Mouse (Mus musculus) telencephalon, adult 2 months (tissue): ENCODE results near the gene Gm20388.
A peak's percentile ranks its signal among the peaks of the same experiment; 100 is the strongest.

Experiments
- DNase-seq: peaks from one replicate; pipeline ENCODE4 v3.0.0-alpha.2; 2011; ENCODE audit warnings: low read depth, low spot score

Gm20388 gene

DNA sequence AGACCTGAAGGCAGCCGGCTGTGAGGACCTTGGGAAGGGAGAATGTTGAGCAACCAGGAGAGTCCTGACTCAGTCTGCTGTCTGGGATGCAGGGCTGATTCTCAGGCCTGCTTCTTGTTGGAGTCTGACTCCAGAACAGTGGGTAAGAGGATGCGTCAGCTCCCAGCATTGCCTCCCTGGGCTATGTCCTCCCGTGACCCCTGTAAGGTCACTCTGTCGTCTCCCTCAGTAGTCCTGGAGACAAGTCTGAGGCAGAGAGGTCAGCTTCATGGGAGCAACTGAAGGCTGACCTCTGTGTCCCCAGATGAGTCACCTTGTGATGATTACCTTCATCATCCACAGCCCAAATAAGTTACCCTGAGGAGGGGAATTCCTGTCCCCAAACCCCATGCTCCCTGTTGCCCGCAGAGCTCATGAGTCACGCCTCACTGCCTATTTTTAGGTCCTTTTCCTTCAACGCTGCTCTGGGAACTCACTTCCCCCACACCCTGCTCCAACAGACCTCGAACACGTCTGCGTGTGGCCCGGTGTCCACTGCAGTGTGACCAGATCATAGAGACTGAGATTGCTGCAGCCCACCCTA lies 2234.2 kb downstream of the Gm20388 start:
- DNase-seq: no peak

DNA sequence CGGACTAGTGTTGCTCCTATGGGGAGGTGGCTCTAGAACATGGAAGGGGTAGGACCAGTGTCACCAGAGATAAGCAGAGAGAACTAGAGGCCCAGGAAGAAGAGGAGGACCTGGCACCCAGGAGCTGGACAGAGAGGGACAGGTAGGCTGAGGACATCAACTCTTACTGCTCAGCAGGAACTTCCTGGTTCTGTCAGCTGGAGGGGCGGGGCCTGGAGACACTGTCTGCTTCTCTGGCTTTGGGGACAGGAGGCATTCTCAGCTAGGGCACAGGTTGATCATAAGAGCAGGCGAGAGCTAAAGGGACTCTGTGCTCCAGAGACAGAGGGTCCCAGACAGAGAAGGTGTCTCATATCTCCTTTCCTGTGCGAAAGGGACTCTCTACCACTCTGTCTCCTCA lies 2238.4 kb downstream of the Gm20388 start:
- DNase-seq: no peak

DNA sequence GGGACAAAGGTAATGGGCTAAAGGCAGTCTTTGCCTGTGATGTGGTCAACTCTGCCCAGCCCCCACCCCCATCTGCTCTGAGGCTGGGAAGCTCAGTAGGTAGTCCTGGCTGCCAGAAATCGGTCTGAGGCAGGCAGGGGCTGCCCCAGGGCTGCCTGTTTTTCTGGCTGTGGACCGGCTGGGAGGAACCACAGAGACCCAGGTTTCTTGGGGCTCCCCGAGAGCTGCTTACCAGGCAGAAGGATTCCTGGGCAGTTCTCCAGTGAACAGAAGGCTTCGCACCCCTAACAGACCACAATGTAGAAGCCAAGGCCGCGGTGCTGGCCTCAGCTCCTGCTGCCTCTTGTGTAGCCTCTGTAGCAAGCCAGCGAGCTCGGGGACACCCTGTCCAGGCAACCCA lies 2239.0 kb downstream of the Gm20388 start:
- no peak for DNase-seq

DNA sequence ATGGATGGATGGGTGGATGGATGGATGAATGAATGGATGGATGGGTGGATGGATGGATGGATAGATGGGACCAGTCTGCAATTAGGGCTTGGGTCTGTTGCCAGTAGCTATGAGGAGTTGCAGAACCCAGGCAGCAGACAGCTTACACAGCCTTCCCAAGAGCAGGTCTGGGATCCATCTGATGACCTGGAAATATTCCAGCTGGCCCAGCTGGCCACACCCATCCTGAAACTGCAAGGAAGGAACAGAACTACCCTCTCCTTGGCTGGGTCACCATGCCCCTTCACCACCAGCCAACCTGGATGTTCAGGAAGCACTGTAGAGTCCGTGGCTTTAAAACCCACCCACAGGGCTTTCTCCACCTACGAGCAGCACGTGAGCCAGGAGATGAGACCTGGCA lies 2240.9 kb downstream of the Gm20388 start:
- DNase-seq: no peak

DNA sequence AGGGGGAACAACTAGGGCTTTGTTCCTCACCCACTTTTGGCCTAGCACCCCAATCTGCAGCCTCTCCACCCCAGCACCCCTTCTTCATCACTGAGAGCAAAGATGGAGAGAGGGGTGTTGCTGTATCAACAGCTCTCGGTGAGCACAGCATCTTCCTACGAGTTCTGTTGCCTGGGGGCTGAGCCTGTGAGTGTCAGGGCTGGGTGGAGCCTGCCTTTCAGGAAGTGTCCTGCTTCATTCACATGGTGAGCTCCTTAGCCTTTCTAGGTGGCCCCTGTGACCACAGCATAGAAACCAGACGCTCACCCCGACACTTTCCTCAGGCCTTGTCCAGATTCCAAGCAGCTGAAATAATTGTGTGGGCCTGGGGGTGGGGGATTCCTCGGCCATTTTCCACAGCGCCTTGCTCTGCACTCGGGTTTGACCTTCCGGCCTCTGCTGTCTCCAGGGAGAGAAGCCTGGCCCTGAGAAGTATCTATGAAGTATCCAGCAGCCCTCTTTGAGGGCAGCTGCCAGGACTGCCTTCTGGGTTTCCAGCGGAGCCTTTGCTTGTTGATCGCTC lies 2244.5 kb downstream of the Gm20388 start:
- no peak for DNase-seq

DNA sequence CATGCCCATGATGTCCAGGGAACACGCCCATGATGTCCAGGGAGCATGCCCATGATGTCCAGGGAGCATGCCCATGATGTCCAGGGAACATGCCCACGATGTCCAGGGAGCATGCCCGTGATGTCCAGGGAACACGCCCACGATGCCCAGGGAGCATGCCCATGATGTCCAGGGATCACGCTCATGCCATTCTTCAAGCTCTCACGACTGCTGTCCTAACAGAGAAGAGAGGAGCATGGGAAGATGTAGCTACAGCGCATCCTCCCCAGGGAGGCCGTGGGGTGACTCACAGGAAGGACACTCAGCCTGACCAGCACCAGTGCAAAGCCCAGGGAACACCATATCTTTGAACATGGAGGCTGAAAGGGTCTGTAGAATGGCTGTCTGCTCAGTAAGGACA lies 2245.3 kb downstream of the Gm20388 start:
- DNase-seq: no peak

DNA sequence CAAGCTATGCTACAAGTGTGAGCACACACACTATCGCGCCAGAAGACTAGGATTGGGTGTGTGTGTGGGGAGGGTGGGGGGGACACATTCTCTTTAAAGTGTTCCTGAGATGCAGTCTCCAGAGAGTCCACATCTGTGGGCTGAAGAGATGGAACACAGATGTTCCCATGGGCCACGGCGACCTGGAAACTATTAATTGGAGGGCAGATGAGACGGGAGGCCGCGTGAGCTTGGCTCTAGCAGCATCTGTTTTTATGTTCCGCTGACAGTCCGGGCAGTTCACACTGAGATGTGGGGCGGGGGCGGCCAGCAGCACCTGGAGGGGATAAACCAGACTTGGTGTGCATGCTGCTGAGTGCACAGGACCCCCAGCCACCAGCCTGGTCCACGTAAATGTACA lies 2247.0 kb downstream of the Gm20388 start:
- DNase-seq: no peak

DNA sequence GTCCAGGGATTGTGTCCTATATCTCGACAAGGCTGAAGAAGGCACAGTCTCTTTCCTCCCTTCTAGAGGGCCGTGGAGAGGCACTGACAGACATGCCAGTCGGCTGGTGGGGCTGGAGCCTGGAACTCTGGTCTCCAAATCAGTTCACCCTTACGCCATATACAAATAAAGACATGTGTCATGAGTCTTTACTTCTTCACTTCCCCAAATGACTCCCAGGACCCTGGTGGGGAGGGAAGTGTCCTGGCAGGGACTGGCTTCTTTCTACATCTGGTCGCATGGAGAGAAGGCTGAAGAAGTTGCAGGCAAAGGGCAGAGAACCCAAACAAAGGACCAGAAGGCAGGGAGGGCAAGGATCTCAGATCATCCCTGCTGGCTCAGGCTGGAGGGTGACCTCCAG lies 2249.5 kb downstream of the Gm20388 start:
- no peak for DNase-seq

DNA sequence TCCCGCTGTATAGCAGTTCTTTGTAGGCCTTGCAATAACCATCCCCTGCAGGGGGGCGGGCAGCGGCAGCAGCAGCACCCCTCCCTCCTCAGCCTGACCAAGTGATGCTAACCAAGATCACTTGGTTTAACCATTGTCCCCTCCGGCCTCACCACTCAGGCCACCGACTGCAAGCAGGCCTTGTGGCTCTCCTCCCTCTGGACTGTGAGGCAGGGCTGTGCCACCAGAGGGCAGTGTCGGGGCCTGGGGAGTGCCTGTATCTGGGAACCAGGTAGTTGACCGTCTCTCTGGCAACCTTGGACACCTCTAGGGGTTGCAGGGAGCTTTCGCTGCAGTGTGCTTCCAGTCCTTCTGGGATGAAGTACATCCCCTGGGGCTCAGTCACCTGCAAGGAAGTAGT lies 2252.4 kb downstream of the Gm20388 start:
- no peak for DNase-seq

DNA sequence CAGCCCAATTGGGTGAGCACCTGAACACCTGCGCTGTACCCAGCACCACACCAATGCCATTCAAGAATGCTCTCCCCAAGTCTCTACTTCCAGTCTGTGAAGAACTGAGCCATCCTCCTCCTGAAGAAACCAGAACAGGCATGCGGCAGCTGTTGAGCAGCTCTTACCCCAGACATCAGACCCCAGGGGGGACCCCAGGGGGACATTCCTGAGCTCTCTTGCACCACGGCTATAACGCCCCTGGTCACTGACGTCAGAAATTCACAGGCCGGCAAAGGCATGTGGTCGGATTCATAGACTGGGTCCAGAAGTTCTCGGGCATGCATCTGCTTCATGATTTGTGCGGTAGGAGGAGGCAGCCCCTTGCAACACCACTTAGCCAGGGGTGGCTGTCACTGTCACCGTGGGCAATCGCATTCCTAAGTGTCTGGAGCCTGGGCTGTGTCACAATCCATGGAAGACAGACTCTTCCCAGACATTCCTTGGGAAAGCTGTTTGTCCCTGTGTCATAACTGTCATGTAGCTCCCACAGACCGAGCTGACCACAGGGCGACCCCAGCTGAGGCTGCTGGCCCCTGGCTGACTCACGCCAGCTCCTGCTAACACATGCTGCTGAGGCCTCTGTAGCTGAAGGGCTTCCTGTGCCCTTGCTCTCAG lies 2256.7 kb downstream of the Gm20388 start:
- DNase-seq: no peak

DNA sequence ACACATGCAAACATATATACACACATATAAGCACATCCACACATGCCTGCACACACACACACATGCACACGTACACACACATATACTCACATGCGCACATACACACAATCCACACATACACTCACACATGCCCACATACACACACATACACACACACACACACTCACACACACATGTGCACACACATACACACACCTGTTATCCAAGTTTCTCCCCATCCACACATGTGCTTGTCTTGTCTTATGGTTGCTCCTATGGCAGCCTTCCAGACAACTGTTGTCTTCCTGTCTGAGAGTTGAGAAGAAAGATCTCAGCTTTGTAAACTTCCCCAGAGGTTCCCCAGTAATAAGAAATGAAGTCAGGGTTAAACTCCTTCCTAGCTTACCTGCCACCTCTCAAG lies 2258.8 kb downstream of the Gm20388 start:
- no peak for DNase-seq

DNA sequence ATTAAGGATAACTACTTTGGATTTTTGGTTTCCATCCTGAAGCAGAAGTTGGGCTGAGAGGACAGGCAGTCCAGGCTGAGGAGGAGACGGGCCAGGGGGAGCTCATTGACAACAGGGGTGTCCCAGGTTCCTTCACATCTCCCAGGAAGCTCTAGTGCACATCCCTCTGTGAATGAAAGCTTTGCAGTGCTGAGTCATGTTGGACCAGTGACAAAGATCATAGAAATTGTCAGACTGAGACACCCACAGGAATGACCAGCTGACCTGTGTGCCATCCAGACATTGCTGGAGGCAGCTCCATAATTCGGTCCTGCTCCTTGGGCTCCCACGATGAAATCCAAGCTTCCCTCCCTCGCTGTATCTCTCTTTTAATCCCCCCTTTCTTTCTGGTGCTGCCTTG lies 2261.2 kb downstream of the Gm20388 start:
- DNase-seq: no peak

DNA sequence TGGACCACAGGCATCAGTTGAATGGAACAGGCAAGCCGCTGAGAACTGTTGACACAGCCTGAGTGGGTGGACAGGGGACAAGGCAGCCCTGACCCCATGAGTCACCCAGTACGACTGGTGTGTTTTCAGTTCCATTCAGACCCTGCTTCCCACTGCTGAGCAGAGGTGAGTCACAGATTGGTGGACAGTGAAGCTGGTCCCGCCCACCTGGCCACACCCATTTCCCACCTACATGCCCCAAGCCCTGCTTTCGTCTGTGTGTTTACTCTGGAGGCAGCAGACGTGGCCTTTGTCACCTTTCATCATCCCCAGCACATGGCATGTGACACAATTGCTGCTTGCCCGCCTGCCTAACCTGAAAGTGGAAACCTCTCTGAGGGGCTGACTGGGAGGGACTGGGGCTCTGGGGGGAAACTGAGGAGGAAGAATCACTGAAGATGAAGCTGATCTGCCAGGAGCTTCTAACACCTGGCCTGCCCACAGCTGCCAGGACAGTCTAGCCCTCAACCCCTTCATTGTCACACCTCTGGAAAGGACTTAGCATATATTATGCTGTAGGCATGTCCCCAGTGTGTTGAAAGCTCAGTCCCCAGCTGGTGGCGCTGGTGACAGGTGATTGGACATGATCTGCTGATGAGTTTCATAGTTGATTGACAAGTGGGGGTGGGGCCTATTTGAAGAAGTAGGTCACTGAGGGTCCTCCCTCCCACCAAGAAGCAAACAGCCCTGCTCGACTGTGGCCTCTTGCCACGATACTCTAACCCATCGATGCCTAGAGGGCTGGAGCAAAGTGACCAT lies 2263.7 kb downstream of the Gm20388 start:
- no peak for DNase-seq

DNA sequence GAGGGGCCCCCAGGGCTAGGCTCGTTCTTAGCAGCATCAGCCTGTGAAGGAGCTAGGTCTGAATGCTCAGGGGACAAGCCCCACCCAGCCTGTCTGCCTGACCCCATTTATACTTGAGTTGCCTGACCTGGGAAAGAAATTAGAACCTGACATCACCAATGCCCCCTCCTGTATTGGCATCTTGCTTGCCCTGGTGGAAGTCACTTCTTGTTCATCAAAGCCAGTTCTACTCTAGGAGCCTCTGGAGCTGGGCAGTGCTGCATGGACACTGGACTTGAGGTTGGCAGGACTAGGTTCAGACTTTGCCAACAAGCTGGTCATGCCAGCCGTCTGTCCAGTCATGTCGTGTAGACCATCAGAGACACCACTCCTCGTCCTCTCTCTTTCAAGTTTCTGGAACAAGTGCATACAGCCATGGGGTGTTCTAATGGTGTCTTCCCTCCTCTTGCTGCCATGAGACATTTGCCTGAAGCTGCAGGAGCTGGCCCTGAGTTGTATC lies 2267.8 kb downstream of the Gm20388 start:
- DNase-seq: no peak

DNA sequence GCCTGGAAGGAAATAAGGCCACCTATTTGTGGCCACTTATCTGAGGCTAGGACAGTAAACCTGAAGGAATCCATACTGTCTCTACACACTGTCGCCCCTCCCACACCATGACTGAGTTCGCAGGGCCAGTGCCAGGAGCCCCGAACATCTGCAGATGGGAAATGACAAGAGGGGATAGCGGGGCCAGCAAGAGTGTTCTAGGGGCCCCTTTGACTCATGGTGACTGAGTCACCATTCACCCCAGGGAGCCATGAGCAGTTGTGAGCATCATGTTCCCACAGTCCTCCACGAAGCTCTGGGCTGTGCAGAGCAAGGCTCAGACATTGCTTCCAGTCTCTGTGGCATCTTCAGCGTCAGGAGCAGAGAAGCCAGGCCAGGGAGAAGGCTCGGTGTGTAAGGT lies 2268.7 kb downstream of the Gm20388 start:
- no peak for DNase-seq

DNA sequence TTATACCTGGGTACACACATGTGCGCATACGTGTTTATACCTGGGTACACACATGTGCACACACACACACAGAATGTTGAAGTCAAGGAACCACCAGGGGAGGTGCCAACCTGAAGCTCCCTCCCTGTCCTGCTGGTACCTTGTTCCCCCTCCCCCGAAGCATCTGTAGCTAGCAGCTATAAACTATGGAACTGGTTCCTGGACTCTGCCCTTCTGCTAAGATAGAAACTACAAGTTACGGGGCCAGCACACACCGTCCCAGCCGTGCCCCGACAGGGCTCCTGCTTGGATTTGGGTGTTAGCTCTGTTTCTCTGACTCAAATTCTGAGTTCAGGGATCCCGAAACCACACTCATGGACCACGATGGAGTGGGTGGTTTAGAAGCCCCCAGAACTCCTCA lies 2269.5 kb downstream of the Gm20388 start:
- DNase-seq: no peak

DNA sequence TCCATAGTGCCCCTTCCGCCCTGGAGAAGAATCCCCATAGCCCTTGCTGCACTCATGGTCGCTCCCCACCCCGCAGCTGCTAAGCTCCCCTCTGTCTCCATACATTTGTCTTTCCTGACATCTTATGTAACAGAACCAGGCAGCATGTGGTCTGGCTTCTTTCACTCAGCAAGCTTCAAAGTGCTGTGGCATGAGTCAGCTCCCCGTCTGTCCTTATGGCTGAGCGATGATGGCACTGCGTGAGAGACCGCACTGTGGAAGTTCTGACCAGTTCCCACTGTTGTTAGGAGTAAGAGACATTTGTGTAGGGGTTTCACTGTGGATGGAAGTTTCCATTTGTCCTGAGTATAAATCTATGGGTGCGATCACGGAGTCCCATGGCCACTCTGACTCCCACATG lies 2270.8 kb downstream of the Gm20388 start:
- peak; percentile 26 for DNase-seq

DNA sequence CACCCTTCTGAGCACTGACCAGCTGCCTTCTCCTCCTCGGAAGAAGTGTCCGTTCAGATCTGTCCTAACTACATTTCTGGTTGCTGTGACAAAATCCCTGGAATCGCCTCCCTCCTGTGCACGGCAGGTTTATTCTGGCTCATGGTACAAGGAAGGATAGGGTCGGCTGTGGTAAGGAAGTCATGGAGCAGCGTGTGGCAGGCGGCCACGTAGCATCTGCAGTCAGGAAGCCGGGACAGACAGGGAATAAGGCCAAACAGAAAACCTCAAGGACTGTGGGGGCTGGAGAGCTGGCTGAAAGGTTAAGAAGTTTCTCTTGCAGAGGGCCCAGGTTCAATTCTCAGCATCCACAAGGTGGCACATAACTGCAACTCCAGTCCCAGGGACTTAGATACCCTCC lies 2271.3 kb downstream of the Gm20388 start:
- DNase-seq: no peak

DNA sequence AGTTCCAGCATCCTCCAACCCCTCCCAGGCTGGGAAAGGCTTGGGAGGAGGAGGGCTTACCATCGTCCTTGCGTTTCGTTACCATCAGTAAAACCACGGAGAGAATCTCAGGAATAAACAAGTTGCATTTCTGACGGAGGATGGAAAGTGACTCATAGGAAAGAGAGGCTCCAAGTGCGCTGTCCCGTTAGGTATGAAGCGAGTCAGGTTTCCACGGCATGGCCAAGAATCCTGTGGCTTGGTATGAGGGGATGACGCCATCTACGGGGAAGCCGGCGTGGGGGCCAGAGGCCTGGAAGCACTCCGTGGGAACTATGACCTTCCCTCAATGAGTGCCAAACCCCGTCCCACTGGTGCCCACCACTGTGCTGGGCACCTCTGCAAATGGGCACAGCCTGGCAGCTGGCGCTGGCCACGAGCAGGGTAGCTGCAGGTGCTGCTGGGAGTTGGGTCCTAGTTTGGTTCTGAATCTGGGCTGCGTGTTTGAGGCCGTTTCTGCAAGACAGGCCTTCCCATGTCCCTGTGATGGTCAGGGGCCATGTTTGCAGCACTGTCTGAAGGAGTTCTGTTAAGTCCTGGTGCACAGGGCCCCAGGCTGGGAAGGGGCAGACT lies 2275.8 kb downstream of the Gm20388 start:
- no peak for DNase-seq

DNA sequence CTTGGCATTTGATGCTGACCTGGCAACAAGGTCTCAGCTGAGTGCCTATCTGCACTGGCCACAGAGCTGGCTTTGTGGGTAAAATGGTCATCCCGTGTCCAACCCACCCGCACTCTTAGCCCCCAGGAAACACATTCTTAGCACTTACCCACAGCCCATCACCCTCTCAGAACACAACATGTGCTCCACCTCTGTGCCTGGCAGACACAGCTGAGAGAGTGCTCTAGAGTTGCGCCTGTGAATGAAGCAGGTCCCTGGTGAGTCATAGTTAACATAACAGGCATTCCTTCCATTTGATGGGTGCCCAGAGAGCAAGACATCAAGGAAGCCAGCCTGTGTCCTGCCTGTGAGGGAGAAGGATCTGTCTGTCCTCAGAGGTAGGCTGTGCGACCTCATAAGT lies 2276.6 kb downstream of the Gm20388 start:
- no peak for DNase-seq

DNA sequence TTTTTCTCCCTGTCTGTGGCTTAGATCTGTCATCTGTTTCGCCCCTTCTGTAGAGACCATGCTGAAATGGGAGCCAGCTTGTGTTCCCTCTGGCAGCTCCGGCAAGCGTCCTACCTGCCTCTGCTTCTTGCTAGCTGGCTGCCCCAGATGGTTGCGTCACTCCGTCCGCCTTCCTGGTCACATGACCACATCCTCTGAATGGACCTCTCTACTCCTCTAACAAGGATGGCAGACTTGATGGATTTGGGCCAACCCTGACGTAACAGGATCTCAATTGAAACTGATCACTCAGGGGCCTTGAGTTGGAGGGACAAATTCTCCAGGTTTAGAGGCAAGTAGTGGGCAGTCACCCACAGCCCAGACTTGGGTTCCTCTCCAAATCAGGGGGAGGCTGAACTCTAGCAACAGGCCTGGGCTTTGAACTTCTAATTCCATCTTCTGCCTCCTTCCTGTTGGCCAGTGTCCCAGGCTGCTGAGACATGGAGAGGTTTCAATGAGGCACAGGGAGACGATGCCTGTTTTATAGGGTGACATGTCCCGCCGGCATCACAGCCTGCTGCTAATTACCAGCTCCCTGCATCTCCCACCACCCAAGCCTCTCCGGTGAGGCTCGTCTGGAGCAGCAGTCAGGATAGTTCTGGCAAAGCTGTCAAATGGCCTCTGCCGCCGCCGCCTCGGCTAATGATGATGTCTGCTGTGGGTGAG lies 2279.9 kb downstream of the Gm20388 start:
- peak; percentile 33 for DNase-seq

DNA sequence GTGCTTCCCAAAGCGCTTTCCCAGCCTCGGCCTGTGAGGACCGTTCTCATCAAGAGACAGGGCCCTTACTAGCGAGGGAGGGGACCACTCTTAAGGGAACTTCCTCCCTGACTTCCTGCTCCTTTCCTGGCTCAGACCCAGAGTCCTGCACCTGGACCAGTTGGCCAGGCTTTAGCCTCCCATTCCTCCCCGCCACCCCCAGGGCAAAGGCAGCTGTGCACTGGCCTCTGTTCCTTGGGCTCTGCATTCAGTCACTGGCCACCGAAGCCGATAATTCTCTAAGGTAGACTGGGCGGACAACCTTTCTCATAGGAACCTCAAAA lies 2280.4 kb downstream of the Gm20388 start:
- DNase-seq: no peak
